Mouse (Mus musculus) myocyte (in vitro differentiated cells): ENCODE measurements around the gene Slc37a4. TPM values are rescaled to one million over a fixed set of nuclear protein-coding genes. Genes with fewer than 3 reads are reported as not detected.

Source experiments
- H3K27me3 ChIP-seq: one replicate; pipeline ENCODE4 v1.6.1; 2011; ENCODE audit not compliant: control insufficient read depth, insufficient read depth, insufficient read length
- H3K36me3 ChIP-seq: one replicate; pipeline ENCODE4 v1.6.1; 2011; ENCODE audit not compliant: control insufficient read depth, insufficient read depth
- H3K4me2 ChIP-seq: one replicate; pipeline ENCODE4 v1.6.1; 2011; ENCODE audit warnings: low read depth, control low read depth
- H3K4me3 ChIP-seq: one replicate; pipeline ENCODE4 v1.5.1; 2011; ENCODE audit warnings: mild to moderate bottlenecking, control low read depth, moderate library complexity
- H3K79me2 ChIP-seq: one replicate; pipeline ENCODE4 v1.6.1; 2011; ENCODE audit not compliant: control insufficient read depth, insufficient read depth
- H3ac ChIP-seq: one replicate; pipeline ENCODE4 v1.6.1; 2011; ENCODE audit not compliant: control insufficient read depth, insufficient read length
- CEBPB ChIP-seq: IDR thresholded peaks from 2 replicates; pipeline ENCODE4 v1.6.1; 2011; ENCODE audit warnings: mild to moderate bottlenecking, moderate library complexity; ENCODE audit not compliant: poor library complexity, insufficient read depth, severe bottlenecking
- E2F4 ChIP-seq: IDR thresholded peaks from one replicate; pipeline ENCODE4 v1.6.1; 2011; ENCODE audit warnings: mild to moderate bottlenecking, control low read depth, moderate library complexity; ENCODE audit not compliant: insufficient read depth
- MAX ChIP-seq: IDR thresholded peaks from one replicate; pipeline ENCODE4 v1.6.1; 2011; ENCODE audit warnings: low read depth, mild to moderate bottlenecking, control low read depth
- MYOD1 ChIP-seq, 3 experiments: IDR thresholded peaks; one replicate each; pipeline ENCODE4 v1.6.1; 2011; ENCODE audit warnings: control low read depth in 2 of 3, low read depth in 2 of 3, mild to moderate bottlenecking in 2 of 3, moderate library complexity in 1 of 3; ENCODE audit not compliant: insufficient read length in 2 of 3, control insufficient read depth in 1 of 3
- MYOG ChIP-seq, 3 experiments: IDR thresholded peaks; one replicate each; pipeline ENCODE4 v1.6.1; 2011; ENCODE audit warnings: control low read depth in 2 of 3, low read depth in 2 of 3, mild to moderate bottlenecking in 2 of 3; ENCODE audit not compliant: insufficient read length in 2 of 3, control insufficient read depth in 1 of 3, insufficient read depth in 1 of 3
- POLR2A ChIP-seq: IDR thresholded peaks from one replicate; pipeline ENCODE4 v1.6.1; 2011; ENCODE audit warnings: low read depth, mild to moderate bottlenecking, control low read depth, moderate library complexity; ENCODE audit not compliant: insufficient read length
- POLR2AphosphoS2 ChIP-seq: IDR thresholded peaks from one replicate; pipeline ENCODE4 v1.6.1; 2011; ENCODE audit warnings: low read depth, control low read depth; ENCODE audit not compliant: insufficient read length
- REST ChIP-seq: IDR thresholded peaks from one replicate; pipeline ENCODE4 v1.6.1; 2011; ENCODE audit warnings: mild to moderate bottlenecking, control low read depth, moderate library complexity; ENCODE audit not compliant: insufficient read depth, insufficient read length
- SRF ChIP-seq: IDR thresholded peaks from one replicate; pipeline ENCODE4 v1.6.1; 2011; ENCODE audit warnings: low read depth; ENCODE audit not compliant: control insufficient read depth, insufficient read length
- TCF12 ChIP-seq: IDR thresholded peaks from one replicate; pipeline ENCODE4 v1.6.1; 2011; ENCODE audit warnings: mild to moderate bottlenecking, control low read depth; ENCODE audit not compliant: poor library complexity, insufficient read depth, severe bottlenecking
- TCF3 ChIP-seq: IDR thresholded peaks from one replicate; pipeline ENCODE4 v1.6.1; 2011; ENCODE audit warnings: low read depth, control low read depth; ENCODE audit not compliant: insufficient read length
- USF1 ChIP-seq: IDR thresholded peaks from one replicate; pipeline ENCODE4 v1.6.1; 2011; ENCODE audit warnings: low read depth, mild to moderate bottlenecking, control low read depth, moderate library complexity
- polyA plus RNA-seq: library from polyadenylated mRNA; unstranded; fragments of >200 nt; fragmentation: generic; extraction: Trizol; gene quantifications from one replicate; pipeline ENCODE4 v1.2.1, GENCODE M21; 2012; ENCODE audit warnings: missing spikeins

Gene Slc37a4
- polyA plus RNA-seq, 1 experiment: 20.8 TPM

- Histone ChIP-seq H3K27me3 (no peaks in the 10 kb centered on the region), H3K4me3 (peak within 1 kb of the TSS; percentile 88), H3ac (peak within 1 kb of the TSS; percentile 65), H3K36me3 (peaks cover 9% of the 10 kb centered on the region), H3K79me2 (peaks cover 20% of the 10 kb centered on the region), H3K4me2 (peak within 1 kb of the TSS; percentile 97)
- TF ChIP-seq USF1: no peak
- peak; percentile 23 for TF ChIP-seq SRF
- no peak for TF ChIP-seq TCF12
- no peak for TF ChIP-seq TCF3
- peak; percentile 86 for TF ChIP-seq POLR2AphosphoS2
- no peak for TF ChIP-seq E2F4
- TF ChIP-seq POLR2A: peak; percentile 76
- no peak for TF ChIP-seq MAX
- no peak for TF ChIP-seq CEBPB
- no peak for TF ChIP-seq REST
- peak in 2 of 3 experiments; percentile 6 to 61 for TF ChIP-seq MYOG (IDR thresholded peaks at IDR 0.05; ENCODE audit: control insufficient read depth in 1 of 3, insufficient read depth in 1 of 3, insufficient read length in 2 of 3, low read depth in 2 of 3)
- TF ChIP-seq MYOD1 (IDR thresholded peaks at IDR 0.05; ENCODE audit: control insufficient read depth in 1 of 3, insufficient read length in 2 of 3, low read depth in 2 of 3): peak in 2 of 3 experiments; percentile 29 to 62
These were observed 17.4 kb upstream of the Slc37a4 start, which contains the start of gene Hyou1 for GRCm38 (mm10) chr9:44379054-44379834. Gene Hyou1 (plus strand): TSS chr9:44379490.

- Histone ChIP-seq H3K79me2 (peaks cover 20% of the 10 kb centered on the region), H3K4me2 (peak overlapping the region; percentile 97), H3K36me3 (peaks cover 9% of the 10 kb centered on the region), H3K27me3 (no peaks in the 10 kb centered on the region), H3ac (peak overlapping the region; percentile 65), H3K4me3 (peak overlapping the region; percentile 88)
- TF ChIP-seq SRF (no peak), POLR2AphosphoS2 (no peak), POLR2A (no peak), MYOG (IDR thresholded peaks at IDR 0.05; ENCODE audit: control insufficient read depth in 1 of 3, insufficient read depth in 1 of 3, insufficient read length in 2 of 3, low read depth in 2 of 3) (no peak), MYOD1 (IDR thresholded peaks at IDR 0.05; ENCODE audit: control insufficient read depth in 1 of 3, insufficient read length in 2 of 3, low read depth in 2 of 3) (no peak), E2F4 (no peak), MAX (no peak), USF1 (no peak), TCF3 (no peak), TCF12 (no peak), CEBPB (no peak), REST (no peak)
These were observed 16.8 kb upstream of the Slc37a4 start for GRCm38 (mm10) chr9:44379862-44380261.

- no peak overlapping the region for H3ac ChIP-seq
- TF ChIP-seq E2F4: no peak
- no peak for TF ChIP-seq MYOG (IDR thresholded peaks at IDR 0.05; ENCODE audit: control insufficient read depth in 1 of 3, insufficient read depth in 1 of 3, insufficient read length in 2 of 3, low read depth in 2 of 3)
- no peak for TF ChIP-seq POLR2A
- no peak overlapping the region for H3K4me2 ChIP-seq
- H3K36me3 ChIP-seq: peaks cover 32% of the 10 kb centered on the region
- no peaks in the 10 kb centered on the region for H3K27me3 ChIP-seq
- H3K79me2 ChIP-seq: peaks cover 20% of the 10 kb centered on the region
- no peak overlapping the region for H3K4me3 ChIP-seq
These were observed 12.1 kb upstream of the Slc37a4 start for GRCm38 (mm10) chr9:44384596-44384995.

GRCm38 (mm10) chr9:44387221-44387620 lies 9.4 kb upstream of the Slc37a4 start:
- H3K36me3 ChIP-seq: peaks cover 38% of the 10 kb centered on the region
- no peaks in the 10 kb centered on the region for H3K27me3 ChIP-seq
- H3K4me2 ChIP-seq: no peak overlapping the region
- H3K4me3 ChIP-seq: no peak overlapping the region
- H3K79me2 ChIP-seq: no peaks in the 10 kb centered on the region
- no peak overlapping the region for H3ac ChIP-seq
- TF ChIP-seq TCF3: no peak
- TF ChIP-seq USF1: no peak
- no peak for TF ChIP-seq CEBPB
- TF ChIP-seq POLR2AphosphoS2: no peak
- no peak for TF ChIP-seq SRF
- no peak for TF ChIP-seq REST
- TF ChIP-seq MYOD1 (IDR thresholded peaks at IDR 0.05; ENCODE audit: control insufficient read depth in 1 of 3, insufficient read length in 2 of 3, low read depth in 2 of 3): no peak
- TF ChIP-seq MAX: no peak
- TF ChIP-seq TCF12: no peak

- no peak overlapping the region for H3K4me2 ChIP-seq
- no peaks in the 10 kb centered on the region for H3K79me2 ChIP-seq
- TF ChIP-seq TCF12 (no peak), CEBPB (no peak), SRF (no peak), MAX (no peak), USF1 (no peak), TCF3 (no peak), POLR2A (no peak), MYOG (IDR thresholded peaks at IDR 0.05; ENCODE audit: control insufficient read depth in 1 of 3, insufficient read depth in 1 of 3, insufficient read length in 2 of 3, low read depth in 2 of 3) (no peak), MYOD1 (IDR thresholded peaks at IDR 0.05; ENCODE audit: control insufficient read depth in 1 of 3, insufficient read length in 2 of 3, low read depth in 2 of 3) (no peak), REST (no peak), E2F4 (no peak), POLR2AphosphoS2 (no peak)
- peaks cover 29% of the 10 kb centered on the region for H3K36me3 ChIP-seq
- no peak overlapping the region for H3ac ChIP-seq
- H3K4me3 ChIP-seq: no peak overlapping the region
- H3K27me3 ChIP-seq: no peaks in the 10 kb centered on the region
These were observed 7.4 kb upstream of the Slc37a4 start for GRCm38 (mm10) chr9:44389273-44389672.
